Mouse (Mus musculus) spleen, postnatal 36 days (tissue): ENCODE results near the gene Smok2a.
"Not testable (repeated sequence)": the region's sequence is repeated elsewhere in the genome, so short reads cannot be mapped to it uniquely, and the experiment has no call there.

Experiments
- DNase-seq, 2 experiments: peaks; one replicate each; pipeline ENCODE4 v3.0.0; 2022; ENCODE audit warnings: low spot score in 2 of 2, mixed read lengths in 1 of 2

The Smok2a gene

DNA sequence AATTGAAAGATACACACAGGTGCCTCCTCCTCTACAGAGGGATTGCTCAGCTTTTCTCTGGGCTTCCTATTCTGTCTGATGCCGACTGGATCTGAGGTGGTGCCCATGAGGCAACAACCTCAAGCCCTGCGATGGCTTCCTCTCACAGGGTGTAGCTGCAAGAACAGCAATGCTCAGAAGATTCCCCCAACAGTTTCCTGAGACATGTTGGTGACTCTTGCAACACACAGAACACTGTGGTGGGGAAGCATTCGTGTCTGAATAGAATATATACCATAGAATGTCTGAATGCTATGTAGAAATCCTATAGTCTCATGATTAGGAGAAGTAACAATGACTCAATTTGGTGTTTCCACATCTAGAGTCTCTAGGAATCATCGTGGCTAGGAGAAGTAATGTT, 6.8 kb upstream of the Smok2a start:
- DNase-seq, result no peak

GRCm38 (mm10) chr17:13215595-13215994, 5.4 kb upstream of the Smok2a start:
- no peak for DNase-seq

- not testable (repeated sequence) for DNase-seq
Observed at GRCm38 (mm10) chr17:13221921-13222320, 933 bp downstream of the Smok2a start.

- DNase-seq, result not testable (repeated sequence)
Observed at GRCm38 (mm10) chr17:13229957-13230356, 9.0 kb downstream of the Smok2a start, which contains the start of gene Smok2b. Smok2b (plus strand) TSS chr17:13230257.

DNA sequence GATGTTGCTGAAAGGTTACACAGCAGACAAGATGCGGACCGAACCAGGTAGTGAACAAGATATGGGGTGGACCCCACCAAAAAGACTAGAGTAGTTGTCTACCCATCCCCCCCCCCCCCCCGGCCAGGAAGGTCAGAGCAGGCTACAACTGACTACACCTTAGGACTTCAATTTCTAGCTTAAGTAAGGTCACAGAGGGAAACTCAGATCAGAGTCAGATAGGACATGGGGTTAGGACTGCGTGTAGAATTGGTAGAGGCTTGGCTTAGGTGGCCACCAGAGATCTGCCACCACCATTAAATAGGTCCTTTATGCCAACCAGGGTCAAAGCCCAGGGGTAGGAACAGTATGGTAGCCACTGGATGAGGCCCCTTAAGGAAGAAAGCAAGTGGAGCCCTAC, 18.5 kb downstream of the Smok2a start:
- not testable (repeated sequence) for DNase-seq

GRCm38 (mm10) chr17:13240807-13241727, 20.1 kb downstream of the Smok2a start:
- not testable (repeated sequence) for DNase-seq

DNA sequence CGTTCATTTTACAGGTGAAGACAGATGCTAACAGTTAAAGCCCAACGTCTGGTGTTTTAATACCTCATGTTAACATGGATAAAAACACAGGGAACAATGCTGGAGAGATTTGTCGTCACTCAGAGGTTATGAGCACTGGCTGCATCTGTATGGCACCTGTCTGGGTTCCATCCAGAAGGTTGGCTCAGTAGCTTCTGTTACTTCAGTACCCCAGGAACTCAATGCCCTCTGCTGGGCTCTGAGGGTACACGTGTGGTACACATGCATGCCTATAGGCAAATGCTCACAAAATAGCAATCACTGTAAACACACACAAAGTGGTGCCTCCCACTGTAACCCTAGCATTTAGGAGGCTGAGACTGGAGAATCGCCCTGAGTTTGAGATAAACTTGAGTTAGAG, 33.8 kb downstream of the Smok2a start:
- not testable (repeated sequence) for DNase-seq
